Mouse (Mus musculus) erythroblast, embryonic 14.5 days (primary cell): ENCODE data around the gene Gm49345. TPM values are rescaled to one million over a fixed set of nuclear protein-coding genes. Genes with fewer than 3 reads are reported as not detected.
"Not testable (repeated sequence)": the region's sequence is repeated elsewhere in the genome, so short reads cannot be mapped to it uniquely, and the experiment has no call there.

Source experiments
- H3K27me3 ChIP-seq: 2 replicates; pipeline ENCODE4 v1.6.1; 2012; ENCODE audit warnings: inconsistent platforms; ENCODE audit not compliant: control insufficient read depth
- H3K36me3 ChIP-seq: 2 replicates; pipeline ENCODE4 v1.6.1; 2012; ENCODE audit warnings: mild to moderate bottlenecking, inconsistent platforms; ENCODE audit not compliant: control insufficient read depth
- H3K4me1 ChIP-seq: 2 replicates; pipeline ENCODE4 v1.6.1; 2012; ENCODE audit warnings: inconsistent platforms; ENCODE audit not compliant: control insufficient read depth
- H3K4me3 ChIP-seq: replicated peaks from 2 replicates; pipeline ENCODE3; 2012; ENCODE audit warnings: moderate library complexity, mild to moderate bottlenecking, inconsistent platforms
- H3K9me3 ChIP-seq: 2 replicates; pipeline ENCODE4 v1.6.1; 2012; ENCODE audit warnings: low read length, inconsistent platforms, mixed read lengths; ENCODE audit not compliant: control insufficient read depth
- GATA1 ChIP-seq: IDR thresholded peaks from 2 replicates; pipeline ENCODE4 v1.6.1; 2012; ENCODE audit warnings: low read length, inconsistent platforms, mixed read lengths
- TAL1 ChIP-seq: IDR thresholded peaks from 3 replicates; pipeline ENCODE4 v1.6.1; 2012; ENCODE audit warnings: low read length, inconsistent platforms, mixed read lengths
- polyA plus RNA-seq: library from polyadenylated mRNA; stranded (reverse); fragments of >175 nt; gene quantifications from 2 replicates; pipeline ENCODE4 v1.2.3, GENCODE M21; 2012

Gene Gm49345
- not detected in 2 replicates for polyA plus RNA-seq

DNA sequence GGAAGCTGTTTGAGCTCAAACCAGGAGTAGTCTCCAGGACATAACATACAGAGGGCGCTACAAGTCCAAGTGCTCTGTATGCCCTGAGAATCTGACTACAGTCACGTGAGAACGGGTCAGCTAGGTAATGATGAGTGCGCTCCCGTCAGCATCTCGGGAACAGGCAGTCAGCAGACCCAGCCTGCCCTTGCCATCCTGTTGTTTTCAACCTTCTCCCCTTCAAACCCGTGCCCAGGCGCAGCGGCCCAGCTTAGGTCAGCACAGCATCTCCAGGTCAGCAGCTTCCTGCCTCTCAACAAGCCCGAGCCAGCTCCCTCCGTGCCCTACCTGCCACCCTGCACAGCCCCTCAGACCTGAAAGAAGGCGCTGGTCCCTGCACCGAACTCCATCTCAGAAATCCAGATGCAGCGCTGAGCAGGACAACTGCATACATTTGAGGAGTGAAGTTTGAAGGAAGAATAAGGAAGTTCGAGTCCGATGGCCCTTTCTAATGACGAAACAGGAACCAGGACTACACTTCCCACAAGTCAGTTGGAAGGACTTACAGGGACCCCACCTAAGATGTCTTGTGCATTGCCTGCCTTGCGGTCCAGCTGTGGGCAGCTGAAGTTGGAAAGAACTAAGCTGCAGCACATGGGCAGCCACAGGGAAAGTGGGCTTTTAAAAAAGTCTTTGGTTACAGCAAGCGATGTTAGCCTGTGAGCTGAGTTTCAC is at the start of gene Gm49345, which contains the start of gene Zfp729a:
Gm49345 (minus strand) TSS at position 476 of the 714 bp plus-strand sequence.
Zfp729a (minus strand) TSS at position 498 of the 714 bp plus-strand sequence.
- TF ChIP-seq TAL1, result no peak
- TF ChIP-seq GATA1, result no peak
- Histone ChIP-seq H3K36me3 (no peaks in the 10 kb centered on the region), H3K27me3 (no peaks in the 10 kb centered on the region), H3K4me3 (peak within 1 kb of the TSS; percentile 71), H3K9me3 (no peaks in the 10 kb centered on the region), H3K4me1 (peaks cover 8% of the 10 kb centered on the region)

DNA sequence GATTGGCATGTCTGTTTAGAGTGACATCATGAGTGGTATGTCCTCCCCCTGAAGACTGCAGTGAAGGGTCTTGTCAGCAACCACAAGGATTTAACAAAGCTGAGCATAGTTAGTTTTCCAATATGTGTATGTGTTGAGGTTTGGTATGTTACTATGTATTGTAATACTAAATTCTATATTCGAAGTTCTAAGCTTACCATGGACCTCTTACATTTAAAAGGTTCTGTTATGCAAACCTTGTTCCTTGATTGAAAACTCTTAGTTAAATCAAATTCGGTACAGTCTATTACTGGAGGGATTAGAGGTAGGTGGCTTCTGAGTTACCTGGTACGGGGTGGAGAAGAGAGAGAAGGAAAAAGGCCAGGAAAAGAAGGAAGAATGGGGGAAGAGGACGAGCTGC is 49.4 kb upstream of the Gm49345 start, which contains the start of gene Zfp738:
Zfp738 (minus strand) TSS at position 101 of the 400 bp plus-strand sequence.
- peaks cover 10% of the 10 kb centered on the region for H3K4me1 ChIP-seq
- no peaks in the 10 kb centered on the region for H3K27me3 ChIP-seq
- no peak for TF ChIP-seq TAL1
- no peak for TF ChIP-seq GATA1
- H3K4me3 ChIP-seq, result no peak within 1 kb of the TSS
- no peaks in the 10 kb centered on the region for H3K36me3 ChIP-seq
- H3K9me3 ChIP-seq, result no peaks in the 10 kb centered on the region

DNA sequence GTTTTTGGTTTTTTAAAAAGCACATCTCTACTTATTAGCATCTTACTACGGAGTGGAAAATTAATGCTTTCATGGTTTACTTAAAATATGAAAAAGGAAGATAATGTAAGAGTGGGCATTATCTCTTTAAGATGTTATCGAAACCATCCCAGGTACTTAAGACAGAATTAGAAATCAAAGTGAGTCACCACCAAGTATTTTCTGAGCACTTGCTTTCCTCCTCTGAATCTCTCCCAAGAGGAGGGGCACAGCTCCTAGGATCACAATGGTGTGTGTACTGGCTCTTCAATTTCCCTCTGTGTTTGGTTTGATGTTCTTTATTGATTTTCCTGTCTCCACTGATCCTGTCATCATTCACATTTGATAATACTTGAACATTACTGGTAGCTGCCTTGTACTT is 46.3 kb upstream of the Gm49345 start:
- peak overlapping the region; percentile 64 for H3K4me3 ChIP-seq
- H3K4me1 ChIP-seq, result peaks cover 10% of the 10 kb centered on the region
- H3K36me3 ChIP-seq, H3K9me3 ChIP-seq, H3K27me3 ChIP-seq: not testable (repeated sequence)

DNA sequence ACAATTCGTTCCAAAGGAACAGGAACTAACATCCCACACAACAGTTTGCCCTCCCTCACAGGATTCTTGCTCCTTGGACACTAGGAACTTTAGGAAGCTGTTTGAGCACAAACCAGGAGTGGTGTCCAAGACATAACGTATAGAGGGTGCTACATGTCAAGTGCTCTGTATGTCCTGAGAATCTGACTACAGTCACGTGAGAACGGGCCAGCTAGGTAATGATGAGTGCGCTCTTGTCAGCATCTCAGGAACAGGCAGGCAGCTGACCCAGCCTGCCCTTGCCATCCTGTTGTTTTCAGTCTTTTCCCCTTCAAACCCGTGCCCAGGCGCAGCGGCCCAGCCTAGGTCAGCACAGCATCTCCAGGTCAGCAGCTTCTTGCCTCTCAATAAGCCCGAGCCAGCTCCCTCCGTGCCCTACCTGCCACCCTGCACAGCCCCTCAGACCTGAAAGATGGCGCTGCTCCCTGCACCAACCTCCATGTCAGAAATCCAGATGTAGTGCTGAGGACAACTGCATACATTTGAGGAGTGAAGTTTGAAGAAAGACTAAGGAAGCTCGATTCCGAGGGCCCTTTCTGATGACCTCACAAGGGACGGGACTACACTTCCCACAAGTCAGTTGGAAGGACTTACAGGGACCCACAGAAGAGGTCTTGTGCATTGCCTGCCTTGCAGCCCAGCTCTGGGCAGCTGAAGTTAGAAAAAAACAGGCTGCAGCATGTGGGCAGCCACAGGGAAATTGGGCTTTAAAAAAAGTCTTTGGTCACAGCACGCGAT is 45.6 kb upstream of the Gm49345 start:
- not testable (repeated sequence) for H3K27me3 ChIP-seq, H3K9me3 ChIP-seq, H3K36me3 ChIP-seq
- H3K4me1 ChIP-seq, result peaks cover 10% of the 10 kb centered on the region
- H3K4me3 ChIP-seq, result peak overlapping the region; percentile 64

DNA sequence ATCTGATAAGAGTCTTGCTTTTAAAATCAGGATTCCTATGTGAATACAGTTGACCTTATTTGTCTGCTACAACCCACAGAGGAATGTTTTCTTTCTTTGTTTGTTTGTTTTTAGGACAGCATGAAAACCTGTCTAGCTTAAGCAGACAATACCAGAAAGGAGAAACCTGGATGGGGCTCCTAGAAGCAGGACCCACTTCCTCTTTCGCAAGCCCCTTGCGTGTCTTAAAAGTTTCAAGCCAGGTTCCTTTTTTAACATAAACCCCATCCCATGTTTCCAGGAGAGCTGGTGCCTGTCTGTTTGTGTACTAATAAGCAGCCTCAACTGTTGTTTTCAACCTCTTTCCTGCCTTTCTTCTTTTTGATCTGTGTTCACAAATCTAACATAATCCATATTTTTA is 37.3 kb upstream of the Gm49345 start:
- no peak overlapping the region for H3K4me3 ChIP-seq
- H3K36me3 ChIP-seq, result peaks cover 2% of the 10 kb centered on the region
- TF ChIP-seq GATA1 (no peak), TAL1 (no peak)
- no peaks in the 10 kb centered on the region for H3K4me1 ChIP-seq
- H3K9me3 ChIP-seq, result no peaks in the 10 kb centered on the region
- no peaks in the 10 kb centered on the region for H3K27me3 ChIP-seq

DNA sequence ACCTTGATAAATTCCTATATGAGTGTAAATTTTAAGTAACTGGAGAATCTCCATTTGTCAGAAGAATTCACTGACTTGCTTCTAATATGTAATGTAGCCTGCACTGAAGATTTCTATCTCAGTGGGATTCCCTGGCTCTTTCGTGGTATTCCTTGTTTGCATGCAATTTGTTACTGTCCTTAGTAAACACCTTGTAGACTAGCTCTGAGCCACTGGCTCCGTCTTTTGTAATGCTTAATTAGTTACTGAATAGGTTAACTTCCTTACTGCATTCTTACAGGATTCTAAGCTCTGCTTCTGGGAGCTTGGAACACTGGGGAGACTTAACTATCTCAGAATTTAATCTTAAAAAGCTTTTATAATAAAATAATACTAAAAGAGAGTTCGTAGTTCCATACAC is 14.9 kb upstream of the Gm49345 start:
- no peaks in the 10 kb centered on the region for H3K27me3 ChIP-seq
- TF ChIP-seq TAL1 (no peak), GATA1 (no peak)
- H3K4me1 ChIP-seq, result no peaks in the 10 kb centered on the region
- no peaks in the 10 kb centered on the region for H3K36me3 ChIP-seq
- no peak overlapping the region for H3K4me3 ChIP-seq
- no peaks in the 10 kb centered on the region for H3K9me3 ChIP-seq

DNA sequence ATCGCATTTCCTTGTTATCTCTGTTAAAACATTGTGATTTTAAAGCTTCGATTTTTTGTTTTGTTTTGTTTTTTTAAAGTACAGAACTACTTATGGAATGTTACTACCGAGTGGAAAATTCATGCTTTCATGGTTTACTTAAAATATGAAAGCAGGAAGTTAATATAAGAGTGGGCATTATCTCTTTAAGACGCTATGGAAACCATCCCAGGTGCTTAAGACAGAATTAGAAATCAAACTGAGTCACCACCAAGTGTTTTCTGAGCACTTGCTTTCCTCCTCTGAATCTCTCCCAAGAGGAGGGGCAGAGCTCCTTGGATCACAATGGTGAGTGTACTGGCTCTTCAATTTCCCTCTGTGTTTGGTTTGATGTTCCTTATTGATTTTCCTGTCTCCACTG is 27.5 kb downstream of the Gm49345 start:
- TF ChIP-seq GATA1 (no peak), TAL1 (no peak)
- peak overlapping the region; percentile 49 for H3K4me3 ChIP-seq
- no peaks in the 10 kb centered on the region for H3K36me3 ChIP-seq
- no peaks in the 10 kb centered on the region for H3K4me1 ChIP-seq
- H3K27me3 ChIP-seq, result no peaks in the 10 kb centered on the region
- H3K9me3 ChIP-seq, result peaks cover 6% of the 10 kb centered on the region

DNA sequence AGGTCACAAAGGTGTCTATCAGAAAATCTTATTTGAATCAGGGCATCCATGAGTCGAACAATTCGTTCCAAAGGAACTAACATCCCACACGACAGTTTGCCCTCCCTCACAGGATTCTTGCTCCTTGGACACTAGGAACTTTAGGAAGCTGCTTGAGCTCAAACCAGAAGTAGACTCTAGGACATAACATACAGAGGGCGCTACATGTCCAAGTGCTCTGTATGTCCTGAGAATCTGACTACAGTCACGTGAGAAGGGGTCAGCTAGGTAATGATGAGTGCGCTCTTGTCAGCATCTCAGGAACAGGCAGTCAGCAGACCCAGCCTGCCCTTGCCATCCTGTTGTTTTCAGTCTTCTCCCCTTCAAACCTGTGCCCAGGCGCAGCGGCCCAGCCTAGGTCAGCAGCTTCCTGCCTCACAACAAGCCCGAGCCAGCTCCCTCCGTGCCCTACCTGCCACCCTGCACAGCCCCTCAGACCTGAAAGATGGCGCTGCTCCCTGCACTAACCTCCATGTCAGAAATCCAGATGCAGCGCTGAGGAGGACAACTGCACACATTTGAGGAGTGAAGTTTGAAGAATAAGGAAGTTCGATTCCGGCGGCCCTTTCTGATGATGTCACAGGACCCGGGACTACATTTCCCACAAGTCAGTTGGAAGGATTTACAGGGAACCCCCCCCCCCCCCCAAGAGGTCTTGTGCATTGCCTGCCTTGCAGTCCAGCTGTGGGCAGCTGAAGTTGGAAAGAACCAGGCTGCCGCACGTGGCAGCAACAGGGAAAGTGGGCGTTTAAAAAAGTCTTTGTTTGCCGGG is 28.3 kb downstream of the Gm49345 start, which contains the start of gene Zfp729b:
Zfp729b (minus strand) TSS at position 642 of the 811 bp plus-strand sequence.
- H3K9me3 ChIP-seq, result peaks cover 6% of the 10 kb centered on the region
- H3K36me3 ChIP-seq, result no peaks in the 10 kb centered on the region
- TF ChIP-seq GATA1 (no peak), TAL1 (no peak)
- H3K4me1 ChIP-seq, result no peaks in the 10 kb centered on the region
- peak within 1 kb of the TSS; percentile 60 for H3K4me3 ChIP-seq
- no peaks in the 10 kb centered on the region for H3K27me3 ChIP-seq
